Mouse (Mus musculus): ENCODE measurements around the gene Sntg2. TPM values are rescaled to one million over a fixed set of nuclear protein-coding genes. Genes with fewer than 3 reads are reported as not detected.

Gene Sntg2
- polyA plus RNA-seq, 2 experiments, result 1.4 TPM

DNA sequence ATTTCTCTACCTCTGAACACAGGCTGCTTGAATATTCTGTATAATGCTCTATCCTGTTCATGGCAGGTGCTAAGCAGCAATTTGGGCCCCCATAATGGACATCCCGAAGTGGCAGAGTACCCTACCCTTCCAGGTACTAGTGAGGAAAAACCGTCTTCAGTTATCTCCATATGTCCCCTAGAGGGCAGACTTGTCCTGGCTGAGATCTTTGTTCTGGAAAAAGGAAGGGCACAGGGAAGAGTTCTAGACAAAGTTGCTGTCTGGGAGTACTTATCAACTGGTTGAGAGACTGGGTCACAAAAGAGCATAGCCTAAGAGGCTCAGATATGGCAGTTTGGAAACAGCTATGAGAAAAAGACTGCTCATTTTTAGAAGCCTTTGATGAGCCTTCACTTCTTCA lies 173.4 kb downstream of the Sntg2 start:
- Histone ChIP-seq H3K36me3 (ENCODE audit: control insufficient read depth, insufficient read depth, low read length) (no peaks in the 10 kb centered on the region), H3K4me1 (ENCODE audit: control insufficient read depth, insufficient read depth, low read length) (0 out of 2 replicates have a peak, but pooled peaks cover 2% of the 10 kb centered on the region), H3K27ac (replicated peaks; ENCODE audit: low read depth, low read length) (no peak overlapping the region), H3K27me3 (ENCODE audit: control insufficient read depth, insufficient read depth, low read length) (no peaks in the 10 kb centered on the region), H3K4me2 (replicated peaks; ENCODE audit: low read depth, low read length, severe bottlenecking) (no peak overlapping the region), H3K9ac (ENCODE audit: low read depth, low read length, severe bottlenecking) (no peak overlapping the region), H3K4me3 (replicated peaks; ENCODE audit: low read length) (no peak overlapping the region), H3K9me3 (ENCODE audit: control insufficient read depth, low read length) (no peaks in the 10 kb centered on the region)
- 27% methylated on average over 2 of the region's 2 CpGs for WGBS
- ATAC-seq (ENCODE audit: low FRiP score, low read depth) (no peak), DNase-seq (ENCODE audit: low spot score) (peak; percentile 48)
- no peak for TF ChIP-seq POLR2A (IDR thresholded peaks at IDR 0.05; ENCODE audit: borderline replicate concordance, extremely low read depth, insufficient read depth, insufficient read length)

DNA sequence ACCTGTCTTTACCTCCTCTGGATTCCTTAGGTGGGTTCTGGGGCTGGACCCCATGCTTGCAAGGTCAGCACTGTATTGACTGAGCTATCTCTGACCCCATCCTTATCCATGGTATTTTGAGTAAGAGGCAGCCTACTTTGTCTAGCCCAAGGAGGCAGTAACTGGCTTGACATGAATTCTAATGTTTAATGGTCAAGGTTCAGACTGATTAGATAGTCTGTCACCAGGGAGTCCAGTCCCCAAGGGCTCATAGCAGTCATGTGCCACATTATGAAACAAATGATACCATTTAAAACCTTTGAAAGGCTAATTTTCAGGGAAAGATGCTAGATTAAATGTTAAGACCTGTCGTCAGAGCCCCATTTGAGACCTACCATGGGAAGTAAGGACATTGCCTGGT lies 174.9 kb downstream of the Sntg2 start:
- H3K4me1 ChIP-seq (ENCODE audit: control insufficient read depth, insufficient read depth, low read length), result 0 out of 2 replicates have a peak, but pooled peaks cover 2% of the 10 kb centered on the region
- no peaks in the 10 kb centered on the region for H3K9me3 ChIP-seq (ENCODE audit: control insufficient read depth, low read length)
- no peak overlapping the region for H3K4me3 ChIP-seq (replicated peaks; ENCODE audit: low read length)
- no peak for ATAC-seq (ENCODE audit: low FRiP score, low read depth)
- H3K27ac ChIP-seq (replicated peaks; ENCODE audit: low read depth, low read length), result no peak overlapping the region
- no peak for TF ChIP-seq POLR2A (IDR thresholded peaks at IDR 0.05; ENCODE audit: borderline replicate concordance, extremely low read depth, insufficient read depth, insufficient read length)
- no peaks in the 10 kb centered on the region for H3K36me3 ChIP-seq (ENCODE audit: control insufficient read depth, insufficient read depth, low read length)
- H3K4me2 ChIP-seq (replicated peaks; ENCODE audit: low read depth, low read length, severe bottlenecking), result no peak overlapping the region
- 66% methylated on average over 1 of the region's 1 CpGs for WGBS
- no peaks in the 10 kb centered on the region for H3K27me3 ChIP-seq (ENCODE audit: control insufficient read depth, insufficient read depth, low read length)
- no peak overlapping the region for H3K9ac ChIP-seq (ENCODE audit: low read depth, low read length, severe bottlenecking)
- no peak for DNase-seq (ENCODE audit: low spot score)

DNA sequence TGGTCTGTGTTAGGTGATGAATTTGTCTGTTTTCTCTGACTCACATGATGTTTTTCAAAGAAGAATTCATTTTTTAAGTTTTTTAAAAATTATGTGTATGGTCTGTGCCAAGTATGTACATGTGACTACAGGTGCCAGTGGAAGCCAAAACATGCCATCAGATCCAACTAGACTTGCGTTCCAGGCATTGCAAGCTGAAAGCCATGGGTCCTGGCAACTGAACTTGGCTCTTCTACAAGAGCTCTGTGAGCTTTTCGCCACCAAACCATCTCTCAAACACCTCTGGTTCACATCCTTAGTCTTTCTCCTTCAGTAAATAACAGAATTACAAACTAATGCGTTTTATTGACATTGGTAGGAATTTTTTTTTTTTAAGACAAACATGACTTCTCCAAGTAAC lies 191.5 kb downstream of the Sntg2 start:
- no peak overlapping the region for H3K4me2 ChIP-seq (replicated peaks; ENCODE audit: low read depth, low read length, severe bottlenecking)
- no peak overlapping the region for H3K9ac ChIP-seq (ENCODE audit: low read depth, low read length, severe bottlenecking)
- H3K27ac ChIP-seq (replicated peaks; ENCODE audit: low read depth, low read length), result no peak overlapping the region
- H3K4me3 ChIP-seq (replicated peaks; ENCODE audit: low read length), result no peak overlapping the region
- WGBS, result 88% methylated on average over 3 of the region's 3 CpGs
- no peaks in the 10 kb centered on the region for H3K27me3 ChIP-seq (ENCODE audit: control insufficient read depth, insufficient read depth, low read length)
- H3K36me3 ChIP-seq (ENCODE audit: control insufficient read depth, insufficient read depth, low read length), result no peaks in the 10 kb centered on the region
- no peaks in the 10 kb centered on the region for H3K9me3 ChIP-seq (ENCODE audit: control insufficient read depth, low read length)
- no peak for TF ChIP-seq POLR2A (IDR thresholded peaks at IDR 0.05; ENCODE audit: borderline replicate concordance, extremely low read depth, insufficient read depth, insufficient read length)
- no peaks in the 10 kb centered on the region for H3K4me1 ChIP-seq (ENCODE audit: control insufficient read depth, insufficient read depth, low read length)
- ATAC-seq (ENCODE audit: low FRiP score, low read depth) (no peak), DNase-seq (ENCODE audit: low spot score) (no peak)

DNA sequence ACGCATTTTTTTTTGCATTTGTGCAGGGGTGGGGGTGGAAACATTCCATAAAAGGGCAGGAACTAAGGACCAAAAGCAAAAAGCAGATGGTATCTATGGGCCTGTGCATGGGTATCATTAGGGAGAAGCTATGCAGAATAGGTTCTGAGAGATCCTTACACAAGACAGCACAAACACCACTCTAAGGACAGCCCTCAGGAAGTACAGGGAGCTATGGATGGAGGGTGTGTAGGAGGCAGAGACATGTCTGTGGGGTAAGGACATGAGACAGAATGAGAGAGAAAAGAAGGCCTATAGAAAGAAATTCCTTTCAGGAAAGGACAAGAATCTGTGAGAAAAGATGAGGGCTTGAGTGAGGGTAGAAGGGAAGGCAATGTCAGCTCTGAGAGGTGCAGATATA lies 193.6 kb downstream of the Sntg2 start:
- Histone ChIP-seq H3K4me1 (ENCODE audit: control insufficient read depth, insufficient read depth, low read length) (no peaks in the 10 kb centered on the region), H3K27me3 (ENCODE audit: control insufficient read depth, insufficient read depth, low read length) (no peaks in the 10 kb centered on the region), H3K9me3 (ENCODE audit: control insufficient read depth, low read length) (no peaks in the 10 kb centered on the region), H3K4me3 (replicated peaks; ENCODE audit: low read length) (no peak overlapping the region), H3K36me3 (ENCODE audit: control insufficient read depth, insufficient read depth, low read length) (no peaks in the 10 kb centered on the region), H3K27ac (replicated peaks; ENCODE audit: low read depth, low read length) (no peak overlapping the region), H3K4me2 (replicated peaks; ENCODE audit: low read depth, low read length, severe bottlenecking) (no peak overlapping the region), H3K9ac (ENCODE audit: low read depth, low read length, severe bottlenecking) (no peak overlapping the region)
- no peak for TF ChIP-seq POLR2A (IDR thresholded peaks at IDR 0.05; ENCODE audit: borderline replicate concordance, extremely low read depth, insufficient read depth, insufficient read length)
- WGBS, result 76% methylated on average over 1 of the region's 1 CpGs
- DNase-seq (ENCODE audit: low spot score) (no peak), ATAC-seq (ENCODE audit: low FRiP score, low read depth) (no peak)

DNA sequence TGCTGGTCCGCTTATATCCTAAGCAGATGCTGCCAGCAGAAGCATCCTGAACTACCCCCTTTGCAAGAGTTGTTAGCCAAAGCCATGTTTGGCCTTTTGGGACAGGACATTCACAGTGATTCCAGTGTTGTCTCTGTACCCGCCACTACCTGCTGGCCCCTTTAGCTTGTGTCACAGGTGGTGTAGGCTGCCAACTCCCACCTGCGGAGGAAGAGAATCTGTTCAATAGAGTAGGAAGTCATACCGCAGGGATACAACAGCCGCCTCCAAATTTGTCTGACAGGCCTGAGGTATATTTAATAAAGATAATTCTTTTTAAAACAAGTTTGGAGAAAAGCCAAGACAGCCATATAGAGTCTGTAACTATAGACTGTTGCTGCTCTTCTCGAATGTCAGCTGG lies 195.2 kb downstream of the Sntg2 start:
- DNase-seq (ENCODE audit: low spot score), result no peak
- WGBS, result 81% methylated on average over 6 of the region's 6 CpGs

DNA sequence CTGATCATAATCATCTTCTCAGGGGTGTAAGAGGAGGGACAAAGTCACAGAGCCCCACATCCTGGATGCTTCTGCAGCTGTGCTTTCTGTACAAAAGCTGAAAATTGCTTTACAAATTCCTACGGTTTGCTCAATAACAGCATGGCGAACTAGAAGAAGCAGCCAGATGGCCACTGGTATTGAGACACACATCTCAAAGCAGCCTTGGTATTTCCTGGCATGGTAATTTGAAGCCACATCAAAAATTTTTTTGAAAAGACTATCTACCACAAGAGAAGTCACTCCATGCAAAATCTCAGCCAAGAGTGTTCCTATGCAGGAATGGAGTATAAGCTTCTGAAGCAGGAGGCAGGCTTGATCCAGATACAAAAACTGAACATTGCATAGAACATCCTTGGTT lies 195.6 kb downstream of the Sntg2 start:
- ATAC-seq (ENCODE audit: low FRiP score, low read depth), result no peak
- Histone ChIP-seq H3K27me3 (ENCODE audit: control insufficient read depth, insufficient read depth, low read length) (no peaks in the 10 kb centered on the region), H3K36me3 (ENCODE audit: control insufficient read depth, insufficient read depth, low read length) (no peaks in the 10 kb centered on the region), H3K4me3 (replicated peaks; ENCODE audit: low read length) (no peak overlapping the region), H3K4me2 (replicated peaks; ENCODE audit: low read depth, low read length, severe bottlenecking) (no peak overlapping the region), H3K9ac (ENCODE audit: low read depth, low read length, severe bottlenecking) (no peak overlapping the region), H3K27ac (replicated peaks; ENCODE audit: low read depth, low read length) (no peak overlapping the region), H3K9me3 (ENCODE audit: control insufficient read depth, low read length) (no peaks in the 10 kb centered on the region), H3K4me1 (ENCODE audit: control insufficient read depth, insufficient read depth, low read length) (no peaks in the 10 kb centered on the region)
- WGBS, result 65% methylated on average over 2 of the region's 2 CpGs
- no peak for TF ChIP-seq POLR2A (IDR thresholded peaks at IDR 0.05; ENCODE audit: borderline replicate concordance, extremely low read depth, insufficient read depth, insufficient read length)
- DNase-seq (ENCODE audit: low spot score), result no peak

More for the DNA sequence above, 195.2 kb downstream of the Sntg2 start:
- Histone ChIP-seq H3K36me3 (ENCODE audit: control insufficient read depth, insufficient read depth, low read length) (no peaks in the 10 kb centered on the region), H3K9me3 (ENCODE audit: control insufficient read depth, low read length) (no peaks in the 10 kb centered on the region), H3K27ac (replicated peaks; ENCODE audit: low read depth, low read length) (no peak overlapping the region), H3K9ac (ENCODE audit: low read depth, low read length, severe bottlenecking) (no peak overlapping the region), H3K27me3 (ENCODE audit: control insufficient read depth, insufficient read depth, low read length) (no peaks in the 10 kb centered on the region), H3K4me1 (ENCODE audit: control insufficient read depth, insufficient read depth, low read length) (no peaks in the 10 kb centered on the region), H3K4me2 (replicated peaks; ENCODE audit: low read depth, low read length, severe bottlenecking) (no peak overlapping the region), H3K4me3 (replicated peaks; ENCODE audit: low read length) (no peak overlapping the region)
- no peak for ATAC-seq (ENCODE audit: low FRiP score, low read depth)
- no peak for TF ChIP-seq POLR2A (IDR thresholded peaks at IDR 0.05; ENCODE audit: borderline replicate concordance, extremely low read depth, insufficient read depth, insufficient read length)

All from limb, embryonic 14.5 days (tissue).